Comparison of ENCODE assay signal across 12 mouse cellular contexts in genomic region chr6:118738656-118739055, GRCm38 (mm10).
"Had no signal": no experiment of that assay in that cellular context is flagged by ENCODE, and none has a peak within 500 bp of the region (broad histone marks: within the 10 kb centered on the region; RNA-seq: fewer than 3 reads in every experiment).

No protein-coding gene starts in this region.

- H3K4me1 ChIP-seq: limb, embryonic 12.5 days; midbrain, embryonic 13.5 days had no signal

- ATAC-seq: midbrain, embryonic 13.5 days had no signal

- H3K4me2 ChIP-seq: limb, embryonic 12.5 days; liver, embryonic 11.5 days; liver, embryonic 15.5 days; midbrain, embryonic 13.5 days had no signal

- DNase-seq: kidney, adult 8-10 months; kidney, postnatal 36 days; layer of hippocampus, adult 9-11 months; layer of hippocampus, postnatal 36 days; right cerebral cortex, adult 18-20 months; right cerebral cortex, postnatal 25 days; thymus, postnatal 36 days had no signal

- H3K4me3 ChIP-seq: limb, embryonic 12.5 days; liver, embryonic 15.5 days; midbrain, embryonic 13.5 days had no signal

- H3K9me3 ChIP-seq: limb, embryonic 12.5 days; liver, embryonic 15.5 days; midbrain, embryonic 13.5 days had no signal

- H3K27me3 ChIP-seq: limb, embryonic 12.5 days; liver, embryonic 15.5 days; midbrain, embryonic 13.5 days had no signal

- H3K27ac ChIP-seq: kidney, postnatal 0 days; limb, embryonic 12.5 days; liver, embryonic 15.5 days; midbrain, embryonic 13.5 days had no signal

- H3K9ac ChIP-seq: limb, embryonic 12.5 days; liver, embryonic 15.5 days; midbrain, embryonic 13.5 days had no signal

- H3K36me3 ChIP-seq: liver, embryonic 15.5 days had no signal
